Mouse (Mus musculus) lung, embryonic 16.5 days (tissue): ENCODE measurements around the gene Adcyap1r1. TPM values are rescaled to one million over a fixed set of nuclear protein-coding genes. Genes with fewer than 3 reads are reported as not detected.
A peak's percentile ranks its signal among the peaks of the same experiment; 100 is the strongest.

ENCODE experiments used
- ATAC-seq: fragments of 200-750 bp; cut with Nextera tagmentation; 2 replicates; pipeline ENCODE4 v1.8.0; 2017; ENCODE audit warnings: low read depth, mild to moderate bottlenecking, moderate library complexity
- H3K27ac ChIP-seq: fragments of 300-500 bp; sonication (generic); 2 replicates; pipeline ENCODE4 v1.5.1; 2014; ENCODE audit warnings: mild to moderate bottlenecking, control low read depth, low read length
- H3K27me3 ChIP-seq: fragments of 300-500 bp; sonication (generic); 2 replicates; pipeline ENCODE4 v1.6.1; 2014; ENCODE audit warnings: low read depth, low read length, mixed read lengths; ENCODE audit not compliant: control insufficient read depth, insufficient read depth
- H3K36me3 ChIP-seq: fragments of 300-500 bp; sonication (generic); 2 replicates; pipeline ENCODE4 v1.6.1; 2014; ENCODE audit warnings: low read length; ENCODE audit not compliant: control insufficient read depth, insufficient read depth
- H3K4me1 ChIP-seq: fragments of 300-500 bp; sonication (generic); replicated peaks from 2 replicates; pipeline ENCODE4 v1.6.1; 2014; ENCODE audit warnings: low read length, mixed read lengths; ENCODE audit not compliant: control insufficient read depth, insufficient read depth
- H3K4me2 ChIP-seq: fragments of 300-500 bp; sonication (generic); 2 replicates; pipeline ENCODE4 v1.6.1; 2014; ENCODE audit warnings: low read depth, low read length, control low read depth
- H3K4me3 ChIP-seq: fragments of 300-500 bp; sonication (generic); 2 replicates; pipeline ENCODE4 v1.5.1; 2014; ENCODE audit warnings: mild to moderate bottlenecking, low read length, control low read depth
- H3K9ac ChIP-seq: fragments of 300-500 bp; sonication (generic); 2 replicates; pipeline ENCODE4 v1.6.1; 2014; ENCODE audit warnings: low read length, control low read depth
- H3K9me3 ChIP-seq: fragments of 300-500 bp; sonication (generic); 2 replicates; pipeline ENCODE4 v1.6.1; 2016; ENCODE audit warnings: low read length; ENCODE audit not compliant: control insufficient read depth
- WGBS: fragments of 180-500 bp; shearing (Covaris S2); extraction: QIAGEN DNeasy Blood & Tissue Kit; methylation state at CpG from one replicate; pipeline ENCODE4 v1.1.7; 2014; 5-methylcytosine and 5-hydroxymethylcytosine counted together
- polyA plus RNA-seq: library from polyadenylated mRNA; unstranded; fragments of >200 nt; fragmentation: Nextera tagmentation; extraction: Ambion mirVana; gene quantifications from 2 replicates; pipeline ENCODE4 v1.2.1, GENCODE M21; 2015

The Adcyap1r1 gene
- polyA plus RNA-seq, 1 experiment from 2014 or later: 0.58 TPM

DNA sequence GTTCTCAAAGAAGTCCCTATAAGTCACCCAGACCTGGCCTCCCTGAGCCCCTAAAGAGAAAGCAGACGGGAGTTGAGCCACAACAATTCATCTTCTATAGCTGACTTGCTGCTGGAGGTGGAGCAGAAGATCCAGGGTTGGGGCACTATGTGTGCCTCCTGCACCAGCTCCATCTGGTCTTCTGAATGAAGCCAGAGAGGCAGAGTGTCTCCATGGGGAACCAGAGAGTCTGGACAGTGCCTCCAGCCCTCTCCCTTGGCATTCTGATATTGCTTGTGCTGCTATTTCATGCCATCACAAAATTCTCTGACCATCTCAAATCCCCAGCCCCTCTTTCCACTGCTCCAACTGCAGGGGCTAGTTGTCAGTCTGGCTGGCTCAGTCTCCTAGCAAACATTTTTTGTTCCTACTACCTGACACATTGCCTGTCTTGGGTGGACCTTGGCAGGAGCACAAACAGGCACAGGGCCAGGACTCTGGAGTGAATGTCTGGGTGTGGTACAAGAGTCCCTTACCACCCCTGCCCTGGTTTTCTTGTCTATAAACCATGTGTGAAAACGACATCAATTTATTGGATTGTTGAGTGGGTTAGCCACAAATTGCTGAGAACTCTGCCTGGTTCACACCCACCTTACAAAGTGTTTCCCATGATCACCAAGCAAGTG lies 32.9 kb upstream of the Adcyap1r1 start:
- no peak overlapping the region for H3K4me2 ChIP-seq
- no peak overlapping the region for H3K9ac ChIP-seq
- no peak for ATAC-seq
- H3K4me1 ChIP-seq: no peaks in the 10 kb centered on the region
- no peak overlapping the region for H3K4me3 ChIP-seq
- H3K9me3 ChIP-seq: no peaks in the 10 kb centered on the region
- no peaks in the 10 kb centered on the region for H3K27me3 ChIP-seq
- no peak overlapping the region for H3K27ac ChIP-seq
- no peaks in the 10 kb centered on the region for H3K36me3 ChIP-seq
- 30% methylated on average over 2 of the region's 2 CpGs for WGBS

DNA sequence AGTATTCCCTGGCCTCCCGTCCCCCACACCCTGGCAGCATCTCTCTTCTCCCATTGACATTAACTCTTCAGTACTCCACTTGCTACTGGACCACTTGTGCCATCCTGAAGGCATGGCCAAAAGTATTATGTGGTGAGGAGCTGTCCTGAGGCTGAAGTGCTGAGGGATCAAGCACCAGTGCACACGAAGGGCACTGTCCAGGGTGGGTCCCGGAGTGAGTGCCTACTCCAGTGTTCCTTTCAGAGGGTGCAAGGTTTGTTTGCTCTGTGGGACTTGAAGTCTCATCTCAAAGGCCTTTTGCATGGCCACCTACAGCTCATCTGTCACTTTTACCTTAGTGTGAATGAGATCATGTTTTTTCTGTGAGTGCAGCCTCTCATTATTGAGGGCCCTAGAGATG lies 31.4 kb upstream of the Adcyap1r1 start:
- H3K9ac ChIP-seq: no peak overlapping the region
- no peak overlapping the region for H3K4me3 ChIP-seq
- H3K36me3 ChIP-seq: no peaks in the 10 kb centered on the region
- no peaks in the 10 kb centered on the region for H3K9me3 ChIP-seq
- H3K4me2 ChIP-seq: no peak overlapping the region
- no peak for ATAC-seq
- WGBS: 47% methylated on average over 3 of the region's 3 CpGs
- H3K27ac ChIP-seq: no peak overlapping the region
- no peaks in the 10 kb centered on the region for H3K4me1 ChIP-seq
- no peaks in the 10 kb centered on the region for H3K27me3 ChIP-seq

DNA sequence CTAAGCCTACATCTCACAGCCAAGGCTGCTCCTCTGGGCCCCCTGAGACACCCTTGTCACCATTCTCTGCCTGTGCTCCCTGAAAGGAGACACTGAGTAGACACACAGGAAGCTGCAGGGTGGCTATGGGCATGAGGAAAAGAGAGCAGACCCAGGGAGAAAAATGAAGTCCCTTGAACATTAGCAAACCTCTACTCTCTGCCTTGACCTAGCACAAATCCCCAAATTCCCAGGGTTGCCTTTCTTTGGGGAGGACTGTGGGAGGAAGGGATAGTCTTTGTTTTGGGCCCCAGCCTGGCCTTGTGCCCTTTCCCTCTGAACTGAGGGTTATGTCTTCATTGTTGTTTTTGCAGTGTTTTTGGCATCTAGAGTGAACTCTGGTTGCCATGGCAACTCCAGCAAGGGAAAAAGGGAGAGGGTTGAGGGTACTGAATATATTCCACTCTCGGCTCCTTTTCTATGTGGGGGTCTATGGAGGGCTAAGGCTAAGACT lies 30.9 kb upstream of the Adcyap1r1 start:
- H3K4me2 ChIP-seq: no peak overlapping the region
- H3K9ac ChIP-seq: no peak overlapping the region
- no peaks in the 10 kb centered on the region for H3K27me3 ChIP-seq
- ATAC-seq: no peak
- H3K9me3 ChIP-seq: no peaks in the 10 kb centered on the region
- no peak overlapping the region for H3K27ac ChIP-seq
- no peaks in the 10 kb centered on the region for H3K4me1 ChIP-seq
- no peak overlapping the region for H3K4me3 ChIP-seq
- 29% methylated on average over 1 of the region's 1 CpGs for WGBS
- H3K36me3 ChIP-seq: no peaks in the 10 kb centered on the region

DNA sequence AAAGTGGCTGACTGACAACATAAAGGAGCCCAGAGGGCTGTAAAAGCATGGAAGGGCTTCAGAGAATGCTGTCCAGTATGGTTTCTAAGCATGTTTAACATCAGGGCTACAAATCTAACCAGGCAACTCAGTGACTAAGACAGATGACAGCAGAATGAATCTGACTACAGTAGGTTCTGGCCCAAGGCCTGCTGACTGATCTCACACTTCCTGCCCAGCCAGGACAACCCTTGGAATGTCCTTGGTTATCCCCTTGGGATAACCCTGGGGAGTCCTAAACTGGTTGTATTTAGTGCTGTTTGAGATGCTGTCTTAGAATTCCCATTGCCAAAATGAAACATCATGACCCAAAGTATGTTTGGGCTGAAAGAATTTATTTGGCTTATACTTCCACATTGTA lies 19.7 kb upstream of the Adcyap1r1 start:
- H3K4me3 ChIP-seq: no peak overlapping the region
- H3K27ac ChIP-seq: no peak overlapping the region
- H3K4me1 ChIP-seq: peaks cover 3% of the 10 kb centered on the region; the same call in 1 of the 2 replicates
- no peak for ATAC-seq
- H3K9me3 ChIP-seq: no peaks in the 10 kb centered on the region
- no peak overlapping the region for H3K4me2 ChIP-seq
- H3K36me3 ChIP-seq: no peaks in the 10 kb centered on the region
- no peak overlapping the region for H3K9ac ChIP-seq
- no peaks in the 10 kb centered on the region for H3K27me3 ChIP-seq

DNA sequence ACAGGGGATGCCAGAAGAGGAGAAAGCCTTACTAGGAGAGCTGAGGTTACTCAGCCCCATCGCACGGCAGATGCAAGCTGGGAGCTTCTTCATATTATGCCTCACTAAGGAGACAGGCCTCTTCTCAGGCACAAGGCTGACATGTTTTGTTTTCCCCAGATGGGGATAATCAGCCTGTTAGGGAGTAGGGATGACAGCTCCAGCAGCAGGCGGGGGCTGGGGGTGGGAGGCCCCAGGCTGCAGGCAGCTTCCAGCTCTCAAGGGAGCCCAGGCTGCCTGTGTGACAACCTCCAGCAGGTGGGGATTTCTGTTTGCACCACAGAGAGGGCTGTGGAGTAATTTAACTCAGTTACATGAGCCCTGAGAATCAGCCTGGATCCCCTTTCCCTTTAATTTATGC lies 17.4 kb upstream of the Adcyap1r1 start:
- H3K27me3 ChIP-seq: no peaks in the 10 kb centered on the region
- 0 out of 2 replicates have a peak, but pooled peaks have one; percentile 64 for ATAC-seq
- H3K36me3 ChIP-seq: no peaks in the 10 kb centered on the region
- 25% methylated on average over 3 of the region's 3 CpGs for WGBS
- H3K4me2 ChIP-seq: no peak overlapping the region
- H3K4me1 ChIP-seq: peaks cover 3% of the 10 kb centered on the region; the same call in 1 of the 2 replicates
- no peak overlapping the region for H3K27ac ChIP-seq
- no peaks in the 10 kb centered on the region for H3K9me3 ChIP-seq
- no peak overlapping the region for H3K9ac ChIP-seq
- no peak overlapping the region for H3K4me3 ChIP-seq

DNA sequence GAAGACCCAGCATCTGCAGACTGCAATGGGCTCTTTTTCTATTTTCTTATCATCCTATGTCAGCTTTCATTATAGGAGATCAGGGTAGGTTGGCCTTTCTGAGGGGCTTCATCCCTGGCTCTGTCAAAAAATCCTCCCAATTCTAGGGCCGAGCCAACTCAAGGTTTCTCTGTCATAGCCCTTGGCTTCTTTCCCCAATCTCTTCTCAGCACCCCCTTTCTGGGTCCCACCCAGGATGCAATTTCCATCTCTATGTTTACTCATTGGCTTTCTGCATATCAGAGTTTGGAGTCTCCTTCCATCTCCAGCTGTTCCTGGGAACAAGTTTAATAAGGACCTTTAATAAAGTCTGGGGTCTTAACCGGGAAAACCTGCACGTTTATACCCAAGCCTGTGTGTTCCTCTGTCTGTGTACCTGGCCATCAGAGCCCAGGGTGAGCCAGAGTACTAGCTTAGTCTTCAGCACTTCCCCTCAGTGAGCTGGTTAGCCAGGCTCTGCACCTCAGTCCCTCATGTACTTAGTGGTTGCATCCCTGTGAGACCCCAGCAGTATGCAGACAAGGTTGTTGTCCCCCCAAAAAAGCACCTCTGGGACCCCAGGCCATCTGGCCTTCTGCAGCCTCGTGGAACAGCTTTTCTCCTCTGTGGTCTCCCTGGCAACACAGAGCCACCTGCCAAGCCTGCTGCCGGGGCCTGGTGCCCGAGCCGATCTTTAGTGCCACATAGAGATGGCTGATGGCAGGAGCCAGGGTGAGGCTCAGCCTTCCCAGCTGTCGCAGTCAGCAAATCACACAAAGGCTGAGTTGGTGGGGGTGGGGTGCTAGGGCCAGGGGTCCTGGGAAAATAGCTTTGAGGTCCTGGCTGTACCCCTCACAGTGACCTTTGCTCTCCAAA lies 16.3 kb upstream of the Adcyap1r1 start:
- no peak overlapping the region for H3K4me3 ChIP-seq
- H3K27ac ChIP-seq: no peak overlapping the region
- no peaks in the 10 kb centered on the region for H3K36me3 ChIP-seq
- H3K27me3 ChIP-seq: no peaks in the 10 kb centered on the region
- H3K9ac ChIP-seq: no peak overlapping the region
- H3K9me3 ChIP-seq: no peaks in the 10 kb centered on the region
- H3K4me2 ChIP-seq: no peak overlapping the region
- no peak for ATAC-seq
- H3K4me1 ChIP-seq: peaks cover 3% of the 10 kb centered on the region; the same call in 1 of the 2 replicates
- WGBS: 50% methylated on average over 8 of the region's 8 CpGs

DNA sequence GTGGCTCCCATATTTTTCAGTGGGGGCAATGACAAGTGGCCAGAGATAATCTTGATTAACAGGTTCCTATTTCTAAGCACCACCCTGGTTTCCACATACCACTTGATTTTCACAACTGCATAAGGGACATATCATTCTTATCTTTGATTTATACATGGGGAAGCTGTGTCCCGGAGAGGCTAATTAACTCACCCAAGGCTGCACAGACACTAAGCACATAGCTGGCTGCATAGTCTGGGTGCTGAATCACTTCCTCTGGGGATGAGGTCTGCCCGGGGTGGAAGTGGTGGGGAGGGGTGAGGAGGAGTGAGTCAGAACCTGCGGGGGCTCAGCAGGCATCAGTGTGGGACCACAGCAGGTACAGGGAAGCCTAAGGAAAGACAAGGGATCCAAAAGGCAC lies 13.9 kb upstream of the Adcyap1r1 start:
- H3K36me3 ChIP-seq: no peaks in the 10 kb centered on the region
- H3K4me1 ChIP-seq: peaks cover 3% of the 10 kb centered on the region; the same call in 1 of the 2 replicates
- H3K4me3 ChIP-seq: no peak overlapping the region
- H3K4me2 ChIP-seq: no peak overlapping the region
- no peaks in the 10 kb centered on the region for H3K27me3 ChIP-seq
- H3K27ac ChIP-seq: no peak overlapping the region
- no peak overlapping the region for H3K9ac ChIP-seq
- H3K9me3 ChIP-seq: no peaks in the 10 kb centered on the region
- WGBS: 21% methylated on average over 3 of the region's 3 CpGs
- ATAC-seq: no peak

DNA sequence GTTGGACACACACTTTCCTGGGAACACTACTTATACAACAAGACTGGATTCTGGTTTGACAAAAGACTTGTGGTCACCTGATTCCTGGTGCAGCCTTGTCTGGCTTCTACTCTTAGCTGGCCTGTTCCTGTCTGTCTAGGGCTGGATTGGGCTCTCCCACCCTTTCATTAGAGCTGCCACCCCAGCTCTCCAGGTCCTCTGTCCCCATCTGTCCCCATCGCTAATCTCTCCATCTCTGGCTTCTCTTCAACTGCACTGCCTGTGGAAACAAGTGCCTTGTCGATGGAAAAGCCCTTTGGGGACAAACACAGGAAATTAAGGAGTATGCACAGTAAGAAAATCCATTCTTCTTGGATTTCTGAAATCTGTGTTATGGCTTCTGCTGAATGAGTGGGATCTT lies 12.9 kb upstream of the Adcyap1r1 start:
- WGBS: 62% methylated on average over 2 of the region's 2 CpGs
- H3K36me3 ChIP-seq: no peaks in the 10 kb centered on the region
- no peaks in the 10 kb centered on the region for H3K27me3 ChIP-seq
- no peaks in the 10 kb centered on the region for H3K9me3 ChIP-seq
- H3K4me1 ChIP-seq: peaks cover 3% of the 10 kb centered on the region; the same call in 1 of the 2 replicates
- no peak for ATAC-seq
- H3K4me3 ChIP-seq: no peak overlapping the region
- no peak overlapping the region for H3K27ac ChIP-seq
- no peak overlapping the region for H3K9ac ChIP-seq
- no peak overlapping the region for H3K4me2 ChIP-seq

DNA sequence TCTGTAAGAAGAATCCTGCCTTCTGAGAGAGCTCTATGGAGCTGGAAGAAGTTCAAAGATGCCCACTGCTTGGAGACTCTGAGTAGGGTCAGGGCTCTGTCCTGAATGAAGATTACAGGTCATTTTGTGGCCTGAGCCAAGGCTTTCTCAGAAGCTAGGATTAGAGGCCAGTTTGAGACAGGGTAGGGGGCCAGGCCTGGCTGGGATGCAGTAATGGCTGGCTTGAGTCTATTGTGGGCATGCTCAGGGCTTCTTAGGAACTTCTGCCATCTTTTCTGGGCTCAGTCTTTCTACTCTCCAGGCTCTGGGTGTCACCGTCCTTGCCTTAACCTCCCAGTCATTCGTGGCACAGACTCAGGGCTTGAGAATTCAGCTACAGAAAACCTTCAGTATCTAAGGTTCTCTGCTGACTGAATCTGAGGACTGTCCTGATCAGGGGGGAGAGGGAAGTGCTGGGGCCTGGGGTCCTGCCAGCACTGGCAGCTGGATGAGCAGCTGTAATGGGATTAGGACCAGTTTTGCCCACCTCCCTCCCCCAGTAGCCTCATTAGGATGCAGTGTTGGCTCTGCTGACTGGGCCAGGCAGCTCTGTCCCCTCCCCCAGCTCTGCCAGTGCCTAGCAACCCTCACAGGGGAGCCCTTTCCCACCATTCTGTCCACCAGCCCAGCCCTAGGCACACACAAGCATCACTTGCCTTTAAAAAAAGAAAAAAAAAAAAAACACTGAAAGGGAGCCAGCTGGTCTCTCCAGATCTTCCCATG lies 7.7 kb upstream of the Adcyap1r1 start:
- no peaks in the 10 kb centered on the region; the same call in 1 of the 2 replicates for H3K27me3 ChIP-seq
- no peak overlapping the region for H3K4me2 ChIP-seq
- 33% methylated on average over 2 of the region's 2 CpGs for WGBS
- H3K4me1 ChIP-seq: no peaks in the 10 kb centered on the region
- no peak overlapping the region for H3K27ac ChIP-seq
- no peak for ATAC-seq
- no peak overlapping the region for H3K9ac ChIP-seq
- no peaks in the 10 kb centered on the region for H3K9me3 ChIP-seq
- no peaks in the 10 kb centered on the region for H3K36me3 ChIP-seq
- H3K4me3 ChIP-seq: no peak overlapping the region
